Mouse (Mus musculus): Measurements from ENCODE around the gene Znrd1as.
A peak's percentile ranks its signal among the peaks of the same experiment; 100 is the strongest.
"Not testable (repeated sequence)": the region's sequence is repeated elsewhere in the genome, so short reads cannot be mapped to it uniquely, and the experiment has no call there.

Znrd1as gene

GRCm38 (mm10) chr17:36949265-36949664, 9.1 kb upstream of the Znrd1as start:
- no peak for DNase-seq (ENCODE audit: low read depth, low spot score)

- peak; percentile 96 for DNase-seq (ENCODE audit: low read depth, low spot score)
Observed at GRCm38 (mm10) chr17:36950981-36951947, 7.1 kb upstream of the Znrd1as start, which contains the start of gene Ppp1r11. Gene Ppp1r11 (minus strand): TSS chr17:36951741.

- DNase-seq (ENCODE audit: low read depth, low spot score) = no peak
Observed at GRCm38 (mm10) chr17:36952631-36953030, 5.8 kb upstream of the Znrd1as start.

- no peak for DNase-seq (ENCODE audit: low read depth, low spot score)
Observed at GRCm38 (mm10) chr17:36953062-36953461, 5.3 kb upstream of the Znrd1as start.

GRCm38 (mm10) chr17:36958884-36959283, 492 bp downstream of the Znrd1as start:
- DNase-seq (ENCODE audit: low read depth, low spot score) = no peak

GRCm38 (mm10) chr17:36961125-36961524, 2.7 kb downstream of the Znrd1as start:
- DNase-seq (ENCODE audit: low read depth, low spot score) = no peak

- no peak for DNase-seq (ENCODE audit: low read depth, low spot score)
Observed at GRCm38 (mm10) chr17:36966875-36967274, 8.5 kb downstream of the Znrd1as start.

- no peak for DNase-seq (ENCODE audit: low read depth, low spot score)
Observed at GRCm38 (mm10) chr17:36970316-36970890, 12.0 kb downstream of the Znrd1as start.

GRCm38 (mm10) chr17:36971172-36971850, 12.9 kb downstream of the Znrd1as start:
- no peak for DNase-seq (ENCODE audit: low read depth, low spot score)

GRCm38 (mm10) chr17:36972791-36973190, 14.4 kb downstream of the Znrd1as start:
- no peak for DNase-seq (ENCODE audit: low read depth, low spot score)

GRCm38 (mm10) chr17:36973271-36973787, 14.9 kb downstream of the Znrd1as start:
- no peak for DNase-seq (ENCODE audit: low read depth, low spot score)

- no peak for DNase-seq (ENCODE audit: low read depth, low spot score)
Observed at GRCm38 (mm10) chr17:36981221-36981813, 22.9 kb downstream of the Znrd1as start, which contains the start of gene 2410137M14Rik. Gene 2410137M14Rik (minus strand): TSS chr17:36981237.

- DNase-seq (ENCODE audit: low read depth, low spot score) = no peak
Observed at GRCm38 (mm10) chr17:36981845-36982244, 23.5 kb downstream of the Znrd1as start.

GRCm38 (mm10) chr17:36982253-36983155, 24.1 kb downstream of the Znrd1as start:
- DNase-seq (ENCODE audit: low read depth, low spot score) = no peak

- DNase-seq (ENCODE audit: low read depth, low spot score) = no peak
Observed at GRCm38 (mm10) chr17:36988475-36988874, 30.1 kb downstream of the Znrd1as start.

GRCm38 (mm10) chr17:36989437-36989836, 31.0 kb downstream of the Znrd1as start, which contains the start of gene H2-M5:
Gene H2-M5 (minus strand): TSS chr17:36989537.
- no peak for DNase-seq (ENCODE audit: low read depth, low spot score)

- not testable (repeated sequence) for DNase-seq (ENCODE audit: low read depth, low spot score)
Observed at GRCm38 (mm10) chr17:36990630-36991029, 32.2 kb downstream of the Znrd1as start.

- no peak for DNase-seq (ENCODE audit: low read depth, low spot score)
Observed at GRCm38 (mm10) chr17:36992336-36993104, 34.1 kb downstream of the Znrd1as start.

- DNase-seq (ENCODE audit: low read depth, low spot score) = no peak
Observed at GRCm38 (mm10) chr17:36993770-36994325, 35.5 kb downstream of the Znrd1as start.
